Mouse (Mus musculus): Measurements from ENCODE around the gene Rsad1.

The Rsad1 gene

GRCm38 (mm10) chr11:94548041-94548784 is 842 bp downstream of the Rsad1 start:
- peak; percentile 56 for DNase-seq (ENCODE audit: low read depth, low spot score)

GRCm38 (mm10) chr11:94547271-94547670 is 1.8 kb downstream of the Rsad1 start:
- no peak for DNase-seq (ENCODE audit: low read depth, low spot score)

GRCm38 (mm10) chr11:94546381-94546780 is 2.7 kb downstream of the Rsad1 start:
- DNase-seq (ENCODE audit: low read depth, low spot score): no peak

DNA sequence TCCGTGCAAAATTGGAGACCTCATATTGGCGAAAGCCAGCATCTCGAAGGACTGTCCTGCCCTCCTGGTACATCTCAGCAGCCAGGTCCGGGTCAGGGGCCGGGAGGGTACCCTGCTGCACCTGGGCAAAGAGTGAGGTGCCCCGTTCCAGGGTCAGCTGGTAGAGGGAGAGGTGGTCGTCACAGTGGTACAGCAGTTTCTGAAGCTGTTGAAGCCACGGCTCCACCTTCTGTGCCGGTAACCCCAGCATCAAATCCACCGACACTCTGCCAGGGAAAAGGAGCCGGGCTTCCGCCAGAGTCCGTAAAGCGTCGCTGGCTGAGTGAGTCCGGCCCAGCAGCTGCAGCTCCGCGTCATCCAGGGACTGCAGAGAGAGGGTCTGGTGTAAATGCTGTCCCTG is 4.6 kb downstream of the Rsad1 start:
- no peak for DNase-seq (ENCODE audit: low read depth, low spot score)

GRCm38 (mm10) chr11:94543932-94544331 is 5.1 kb downstream of the Rsad1 start:
- DNase-seq (ENCODE audit: low read depth, low spot score): peak; percentile 100

- no peak for DNase-seq (ENCODE audit: low read depth, low spot score)
These were observed 5.7 kb downstream of the Rsad1 start for GRCm38 (mm10) chr11:94543344-94543743.

- no peak for DNase-seq (ENCODE audit: low read depth, low spot score)
These were observed 6.7 kb downstream of the Rsad1 start for GRCm38 (mm10) chr11:94542400-94542799.

DNA sequence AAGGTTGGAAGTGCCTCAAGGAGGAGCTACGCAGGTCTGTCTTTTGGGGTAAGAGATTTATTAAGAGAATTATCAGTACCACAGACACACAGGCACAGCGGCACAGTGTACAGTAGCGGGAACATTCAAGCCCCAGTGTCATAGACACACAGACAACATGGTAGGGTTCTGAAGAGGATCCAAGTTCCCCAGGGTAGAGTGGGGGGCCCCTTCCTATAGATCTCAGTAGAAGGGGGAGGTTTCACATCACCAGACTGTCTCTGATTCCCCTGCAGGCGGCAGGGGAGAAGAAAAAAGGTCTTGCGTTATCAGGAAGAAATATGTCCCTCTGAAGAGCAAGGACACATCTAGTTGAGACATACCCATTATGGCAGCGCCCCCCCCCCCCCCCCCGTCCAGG is 9.3 kb downstream of the Rsad1 start:
- no peak for DNase-seq (ENCODE audit: low read depth, low spot score)

- no peak for DNase-seq (ENCODE audit: low read depth, low spot score)
These were observed 10.2 kb downstream of the Rsad1 start for GRCm38 (mm10) chr11:94538733-94539292.

GRCm38 (mm10) chr11:94533171-94533570 is 15.9 kb downstream of the Rsad1 start:
- DNase-seq (ENCODE audit: low read depth, low spot score): no peak

DNA sequence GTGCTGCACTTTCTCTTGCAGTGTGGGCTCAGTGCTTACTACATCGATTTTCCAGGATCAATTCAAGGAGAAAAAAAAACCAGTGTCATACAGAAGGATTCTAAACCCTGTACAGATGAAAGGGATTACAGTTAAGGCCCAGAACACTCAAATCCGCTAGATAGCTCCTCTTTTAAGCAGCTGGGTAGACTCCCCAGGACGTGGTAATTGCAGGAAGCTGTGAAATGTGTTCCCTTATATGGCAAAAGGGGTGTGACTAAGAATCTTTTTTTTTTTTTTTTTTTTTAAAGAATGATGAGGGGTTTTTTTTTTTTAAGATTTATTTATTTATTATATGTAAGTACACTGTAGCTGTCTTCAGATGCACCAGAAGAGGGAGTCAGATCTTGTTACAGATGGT is 20.2 kb downstream of the Rsad1 start:
- DNase-seq (ENCODE audit: low read depth, low spot score): no peak

GRCm38 (mm10) chr11:94526171-94526879 is 22.7 kb downstream of the Rsad1 start:
- DNase-seq (ENCODE audit: low read depth, low spot score): peak; percentile 40

DNA sequence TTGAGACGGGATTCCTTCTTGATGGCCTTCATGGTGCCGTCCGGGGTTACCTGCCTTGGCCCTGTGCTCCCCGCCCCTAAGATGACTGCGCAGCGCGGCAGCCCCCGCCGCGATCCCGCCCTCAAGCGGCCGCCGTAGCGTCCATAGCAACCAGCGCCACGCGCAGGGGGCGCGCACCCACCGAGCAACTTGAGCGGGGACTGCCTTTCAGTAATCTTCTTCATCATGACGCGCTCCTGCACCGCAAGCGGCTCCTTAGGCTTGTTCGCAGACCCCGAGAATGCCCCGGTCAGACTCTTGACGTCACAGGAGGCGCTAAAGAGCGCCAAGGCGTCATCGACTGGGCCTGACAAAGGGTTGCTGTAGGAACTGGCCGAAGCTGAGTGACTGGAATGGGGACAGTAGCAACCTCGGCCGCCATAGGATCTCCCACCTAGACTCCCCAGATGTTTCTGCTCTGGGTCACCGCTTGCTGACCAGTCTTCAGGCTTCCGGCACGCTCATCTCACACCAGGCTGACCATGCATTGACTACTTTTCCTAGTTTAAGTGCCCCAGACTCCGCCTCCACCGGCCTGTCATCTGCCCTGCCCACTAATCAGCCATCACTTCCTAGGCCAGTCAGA is 27.7 kb downstream of the Rsad1 start, which contains the start of gene Mycbpap:
Gene Mycbpap (minus strand): TSS at position 524 of the 625 bp plus-strand sequence.
- DNase-seq (ENCODE audit: low read depth, low spot score): no peak

DNA sequence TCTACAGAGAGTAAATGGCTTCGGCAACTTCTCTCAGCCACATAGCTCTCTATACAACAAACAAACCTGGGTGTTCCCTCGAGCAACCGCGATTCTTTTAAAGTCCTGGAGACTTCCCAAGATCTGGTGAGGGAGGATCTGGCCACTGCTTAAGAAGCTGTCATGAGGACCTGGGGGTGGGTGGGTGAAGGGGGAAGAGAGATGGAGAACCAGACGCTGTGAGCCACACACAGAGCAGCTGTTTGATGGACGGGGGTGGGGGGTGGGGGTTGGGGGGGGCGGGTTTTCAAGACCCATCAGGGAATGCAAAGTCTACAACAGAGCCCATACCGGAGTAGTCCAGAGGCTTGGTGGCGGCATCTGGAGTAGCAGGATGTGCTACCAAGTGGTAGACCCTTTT is 35.6 kb downstream of the Rsad1 start:
- no peak for DNase-seq (ENCODE audit: low read depth, low spot score)

DNA sequence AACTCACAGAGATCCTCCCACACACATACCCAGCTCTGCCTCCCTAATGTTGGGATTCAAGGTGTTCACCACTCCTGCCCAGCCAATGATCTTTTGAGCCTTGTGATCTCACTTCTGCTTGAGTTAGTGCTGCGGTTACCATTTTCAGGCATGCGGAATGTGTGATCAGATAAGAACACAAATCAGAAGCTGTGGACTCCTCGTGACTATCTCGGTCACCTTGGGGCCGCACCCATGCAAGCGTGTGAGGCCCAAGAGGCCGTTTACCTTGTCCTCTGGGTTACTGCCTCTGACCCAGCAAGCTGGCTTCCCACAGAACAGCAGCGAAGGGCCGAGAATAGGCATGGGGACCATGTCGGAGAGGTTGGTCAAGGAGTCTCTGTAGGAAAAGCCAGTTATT is 40.1 kb downstream of the Rsad1 start:
- no peak for DNase-seq (ENCODE audit: low read depth, low spot score)

GRCm38 (mm10) chr11:94501482-94501881 is 47.6 kb downstream of the Rsad1 start:
- no peak for DNase-seq (ENCODE audit: low read depth, low spot score)

GRCm38 (mm10) chr11:94500362-94500761 is 48.7 kb downstream of the Rsad1 start:
- DNase-seq (ENCODE audit: low read depth, low spot score): no peak

- DNase-seq (ENCODE audit: low read depth, low spot score): no peak
These were observed 49.3 kb downstream of the Rsad1 start, which contains the start of gene Epn3 for GRCm38 (mm10) chr11:94499661-94500152. TSS of gene Epn3 (minus strand) at chr11:94499974.

DNA sequence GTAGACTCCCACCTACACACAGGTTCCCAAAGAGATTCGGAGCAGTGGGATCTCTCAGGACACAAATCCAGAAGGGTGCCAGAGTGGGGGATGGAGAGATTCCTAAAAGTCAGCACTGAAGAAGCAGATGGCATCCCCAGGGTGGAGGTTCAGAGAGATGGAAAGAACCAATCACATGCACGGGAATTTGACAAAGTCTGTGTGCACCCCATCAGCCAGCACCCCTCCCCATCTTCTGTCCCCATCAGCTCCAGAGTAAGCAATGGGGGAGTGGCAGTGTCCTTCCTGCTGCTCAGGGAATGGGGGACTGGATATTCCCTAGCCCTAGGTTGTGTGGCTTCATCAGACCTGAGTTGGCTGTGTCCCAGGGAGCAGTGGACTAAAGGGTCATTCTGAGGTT is 50.0 kb downstream of the Rsad1 start:
- DNase-seq (ENCODE audit: low read depth, low spot score): no peak

DNA sequence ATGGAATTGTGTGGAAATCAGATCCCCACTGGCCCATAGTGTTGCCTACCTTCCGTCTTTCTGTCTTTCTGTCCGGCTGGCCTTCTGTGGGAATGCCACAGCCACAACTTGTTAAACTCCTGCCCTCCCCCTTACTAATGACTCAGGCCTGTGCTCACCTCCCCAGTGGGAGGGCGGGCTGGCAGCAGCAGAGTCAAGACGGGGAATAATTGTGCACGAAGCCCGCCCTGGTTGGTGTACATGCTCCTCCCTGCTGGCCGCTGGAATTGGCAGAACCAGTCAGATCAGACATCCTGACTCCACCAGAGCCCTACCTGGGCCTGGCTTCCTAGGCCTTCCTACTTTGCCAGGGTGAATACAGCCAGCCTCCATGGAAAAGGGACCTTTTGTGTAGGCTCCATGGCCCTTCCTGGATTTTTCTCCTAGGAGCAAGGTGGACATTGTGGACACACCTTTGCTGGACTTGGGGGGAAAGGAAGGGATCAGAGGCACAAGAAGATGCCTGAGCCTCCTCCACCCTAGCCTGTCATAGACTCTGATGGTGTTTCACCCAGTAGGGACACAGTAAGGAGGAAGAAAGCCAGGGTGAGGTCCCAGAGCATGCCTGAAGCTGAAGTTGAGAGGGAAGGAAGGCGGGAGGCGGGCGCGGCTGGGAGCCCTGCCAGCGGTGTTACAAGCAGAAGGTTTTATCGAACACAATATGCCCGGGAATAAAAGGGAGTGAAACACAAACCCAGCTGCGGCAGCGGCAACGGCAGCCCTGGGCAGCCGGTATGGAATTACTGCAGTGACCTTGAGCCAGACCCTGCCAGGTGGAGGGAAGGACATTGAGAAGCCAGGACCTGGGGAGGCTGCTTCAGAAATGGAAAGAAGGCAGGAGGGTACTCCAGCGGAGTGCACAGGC is 50.7 kb downstream of the Rsad1 start:
- DNase-seq (ENCODE audit: low read depth, low spot score): peak; percentile 28

DNA sequence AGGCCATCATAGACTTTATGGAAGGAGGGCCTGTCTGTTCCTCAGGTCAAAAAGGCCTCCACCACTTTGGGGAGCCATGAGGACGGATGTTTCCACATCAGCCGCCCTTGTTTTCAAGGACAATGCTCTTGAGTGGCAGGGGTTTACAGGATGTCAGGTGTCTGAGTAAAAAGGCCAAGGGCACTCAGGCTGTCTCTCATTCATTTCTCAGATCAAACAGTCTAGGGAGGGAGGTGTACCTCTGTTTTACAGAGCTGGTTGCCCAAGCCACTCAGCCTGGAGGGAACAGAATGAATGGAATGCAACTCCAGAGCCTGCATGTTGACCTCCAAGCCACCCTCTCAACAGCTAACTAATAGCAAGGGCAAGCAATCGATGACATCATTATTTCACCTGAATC is 53.6 kb downstream of the Rsad1 start:
- DNase-seq (ENCODE audit: low read depth, low spot score): no peak

Data from 3T3-L1 (cell line).